Mouse (Mus musculus): ENCODE results near the gene Cpe.

GRCm38 (mm10) chr8:64608931-64609330, 83.9 kb downstream of the Cpe start:
- no peak for TF ChIP-seq TAL1 (IDR thresholded peaks at IDR 0.05; ENCODE audit: low read length)
- no peak for TF ChIP-seq GATA1 (IDR thresholded peaks at IDR 0.05; ENCODE audit: low read length)

Data from erythroblast, embryonic 14.5 days (primary cell).